Mouse (Mus musculus): ENCODE data around the gene Slc38a2. TPM values are rescaled to one million over a fixed set of nuclear protein-coding genes. Genes with fewer than 3 reads are reported as not detected.

Slc38a2 gene
- total and polyA plus RNA-seq, 3 experiments = 59.3 to 209 (median 149) TPM

DNA sequence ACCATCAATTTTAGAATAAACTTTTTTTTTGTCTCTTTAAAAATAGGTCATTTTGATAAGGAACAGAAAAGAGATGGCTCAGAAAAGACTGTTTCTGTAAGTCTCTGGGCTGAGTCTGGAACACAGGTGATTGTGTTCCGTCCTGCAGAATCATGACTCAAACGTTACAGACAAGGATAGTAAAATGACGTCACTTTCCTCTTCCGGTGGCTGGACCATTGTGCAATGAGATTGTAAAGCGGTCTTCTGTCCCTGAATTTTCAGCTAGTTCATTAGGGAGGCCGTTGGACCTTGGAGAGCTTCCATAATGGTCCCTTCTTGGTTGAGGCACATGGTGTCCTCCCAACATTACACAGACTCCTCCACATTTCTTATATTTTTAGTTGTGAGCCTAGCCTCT is 29.8 kb downstream of the Slc38a2 start:
- no peak overlapping the region for H3K27ac ChIP-seq
- no peak overlapping the region for H3K9ac ChIP-seq (ENCODE audit: low read depth, low read length)
- no peak for DNase-seq
- 43% methylated on average over 6 of the region's 6 CpGs for WGBS
- H3K4me3 ChIP-seq = no peak overlapping the region
- H3K27me3 ChIP-seq (ENCODE audit: control insufficient read depth, insufficient read depth, low read length) = no peaks in the 10 kb centered on the region
- intact Hi-C loops (cut with DNase I) = no loop called here
- no peaks in the 10 kb centered on the region for H3K4me1 ChIP-seq (ENCODE audit: control insufficient read depth, insufficient read depth, low read length)
- no peak for TF ChIP-seq POLR2A (IDR thresholded peaks at IDR 0.05; ENCODE audit: insufficient read depth, low read depth, low read length)
- no peak for TF ChIP-seq EP300 (IDR thresholded peaks at IDR 0.05; ENCODE audit: insufficient read depth, low read depth, low read length)
- TF ChIP-seq CTCF (IDR thresholded peaks at IDR 0.05) = no peak
- H3K36me3 ChIP-seq (ENCODE audit: control insufficient read depth, insufficient read depth, low read length) = no peaks in the 10 kb centered on the region
- no peaks in the 10 kb centered on the region for H3K79me2 ChIP-seq (replicated peaks; ENCODE audit: control insufficient read depth, insufficient read depth, low read length)

DNA sequence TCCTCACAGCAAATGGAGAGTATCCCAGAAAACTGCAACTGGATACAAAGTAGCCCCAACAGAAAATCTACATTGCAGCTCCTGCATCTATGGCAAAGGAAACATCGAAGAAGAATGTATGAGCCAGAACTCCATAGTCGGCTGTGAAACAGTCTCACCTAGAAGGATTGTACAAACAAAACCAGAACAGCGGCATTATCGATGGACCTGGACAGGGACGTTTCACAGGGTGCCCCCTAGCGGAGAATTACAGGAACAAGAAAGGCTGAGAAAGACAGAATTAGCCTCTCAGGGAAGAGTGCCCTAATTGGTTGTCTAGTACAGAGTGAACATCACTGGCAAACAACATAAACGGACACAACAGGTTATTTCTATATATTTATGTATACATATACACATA is 32.9 kb downstream of the Slc38a2 start:
- H3K4me1 ChIP-seq (ENCODE audit: control insufficient read depth, insufficient read depth, low read length) = no peaks in the 10 kb centered on the region
- no peak overlapping the region for H3K27ac ChIP-seq
- TF ChIP-seq POLR2A (IDR thresholded peaks at IDR 0.05; ENCODE audit: insufficient read depth, low read depth, low read length) = no peak
- TF ChIP-seq EP300 (IDR thresholded peaks at IDR 0.05; ENCODE audit: insufficient read depth, low read depth, low read length) = no peak
- peak; percentile 91 for TF ChIP-seq CTCF (IDR thresholded peaks at IDR 0.05)
- H3K4me3 ChIP-seq = peak overlapping the region; percentile 32
- 1% methylated on average over 7 of the region's 7 CpGs for WGBS
- no peaks in the 10 kb centered on the region for H3K79me2 ChIP-seq (replicated peaks; ENCODE audit: control insufficient read depth, insufficient read depth, low read length)
- no peaks in the 10 kb centered on the region for H3K27me3 ChIP-seq (ENCODE audit: control insufficient read depth, insufficient read depth, low read length)
- H3K9ac ChIP-seq (ENCODE audit: low read depth, low read length) = peak overlapping the region; percentile 46; the same call in 1 of the 2 replicates
- peak; percentile 55 to 63 for DNase-seq
- intact Hi-C loops (cut with DNase I) = loop anchor here (1.0 kb wide), 2 partner anchors 123 to 270 kb away; no protein-coding TSS in a partner anchor
- no peaks in the 10 kb centered on the region for H3K36me3 ChIP-seq (ENCODE audit: control insufficient read depth, insufficient read depth, low read length)

DNA sequence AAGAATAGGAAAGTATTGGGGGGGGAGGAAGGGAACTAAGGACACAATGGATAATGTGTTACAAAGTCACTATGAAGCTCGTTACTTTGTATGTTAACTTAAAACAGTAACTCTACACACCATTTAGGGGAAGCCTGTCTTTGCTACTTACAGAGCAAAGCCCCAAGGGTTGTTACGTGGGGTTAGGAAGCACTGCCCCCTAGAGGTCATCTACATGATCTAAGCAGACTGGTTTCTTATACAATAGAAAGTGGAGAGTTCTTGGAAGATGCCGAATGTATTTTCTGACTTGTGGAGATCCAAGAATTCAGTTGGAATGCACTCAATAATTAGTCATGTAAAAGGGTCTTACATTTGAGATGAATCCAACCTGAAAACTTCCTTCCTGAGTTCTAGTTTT is 33.6 kb downstream of the Slc38a2 start:
- peak; percentile 51 to 66 for DNase-seq
- WGBS = 2% methylated on average over 3 of the region's 3 CpGs
- intact Hi-C loops (cut with DNase I) = loop anchor here (1.0 kb wide), 2 partner anchors 123 to 270 kb away; no protein-coding TSS in a partner anchor
- peak overlapping the region; percentile 32; the same call in 1 of the 2 replicates for H3K4me3 ChIP-seq
- H3K79me2 ChIP-seq (replicated peaks; ENCODE audit: control insufficient read depth, insufficient read depth, low read length) = no peaks in the 10 kb centered on the region
- no peaks in the 10 kb centered on the region for H3K36me3 ChIP-seq (ENCODE audit: control insufficient read depth, insufficient read depth, low read length)
- no peak overlapping the region for H3K27ac ChIP-seq
- no peak overlapping the region for H3K9ac ChIP-seq (ENCODE audit: low read depth, low read length)
- TF ChIP-seq CTCF (IDR thresholded peaks at IDR 0.05) (peak; percentile 95), EP300 (IDR thresholded peaks at IDR 0.05; ENCODE audit: insufficient read depth, low read depth, low read length) (no peak)
- no peaks in the 10 kb centered on the region for H3K4me1 ChIP-seq (ENCODE audit: control insufficient read depth, insufficient read depth, low read length)
- H3K27me3 ChIP-seq (ENCODE audit: control insufficient read depth, insufficient read depth, low read length) = no peaks in the 10 kb centered on the region

DNA sequence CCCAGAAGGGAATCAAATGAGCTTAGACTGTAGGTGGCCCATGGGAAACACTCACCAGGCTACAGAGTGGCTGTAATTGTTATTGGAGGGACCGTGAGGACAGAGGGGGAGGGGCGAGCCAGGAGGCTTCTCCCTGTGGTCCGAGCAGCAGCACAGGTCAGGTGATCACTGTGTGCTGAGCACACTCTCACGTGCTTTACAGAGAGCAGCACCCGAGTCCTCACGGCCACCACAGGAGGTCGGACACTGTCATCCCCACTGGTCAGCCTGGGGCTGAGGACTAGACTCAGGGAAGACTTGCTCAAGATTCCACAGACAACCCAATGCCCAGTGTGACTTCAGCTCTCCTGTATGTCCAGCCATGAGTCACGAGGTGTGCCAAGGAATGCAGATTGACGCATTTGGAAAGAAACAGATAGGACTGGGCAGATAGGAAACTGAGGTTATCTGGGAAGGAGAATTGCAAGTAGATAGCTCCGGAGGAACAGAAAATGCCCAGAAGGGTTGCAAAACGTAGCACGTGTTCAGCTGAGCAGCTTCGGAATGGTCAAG is 38.9 kb downstream of the Slc38a2 start:
- no peak for TF ChIP-seq EP300 (IDR thresholded peaks at IDR 0.05; ENCODE audit: insufficient read depth, low read depth, low read length)
- H3K4me1 ChIP-seq (ENCODE audit: control insufficient read depth, insufficient read depth, low read length) = no peaks in the 10 kb centered on the region
- no peak overlapping the region for H3K27ac ChIP-seq
- H3K9ac ChIP-seq (ENCODE audit: low read depth, low read length) = no peak overlapping the region
- no peaks in the 10 kb centered on the region for H3K79me2 ChIP-seq (replicated peaks; ENCODE audit: control insufficient read depth, insufficient read depth, low read length)
- intact Hi-C loops (cut with DNase I) = no loop called here
- WGBS = 21% methylated on average over 13 of the region's 13 CpGs
- no peaks in the 10 kb centered on the region for H3K27me3 ChIP-seq (ENCODE audit: control insufficient read depth, insufficient read depth, low read length)
- H3K4me3 ChIP-seq = no peak overlapping the region
- peak in 1 of 2 experiments; percentile 24 for DNase-seq
- no peaks in the 10 kb centered on the region for H3K36me3 ChIP-seq (ENCODE audit: control insufficient read depth, insufficient read depth, low read length)

GRCm38 (mm10) chr15:96658275-96658602 is 41.3 kb downstream of the Slc38a2 start:
- TF ChIP-seq EP300 (IDR thresholded peaks at IDR 0.05; ENCODE audit: insufficient read depth, low read depth, low read length) = no peak
- TF ChIP-seq POLR2A (IDR thresholded peaks at IDR 0.05; ENCODE audit: insufficient read depth, low read depth, low read length) = no peak
- no peak for TF ChIP-seq CTCF (IDR thresholded peaks at IDR 0.05)
- H3K27ac ChIP-seq = no peak overlapping the region
- H3K36me3 ChIP-seq (ENCODE audit: control insufficient read depth, insufficient read depth, low read length) = no peaks in the 10 kb centered on the region
- H3K4me3 ChIP-seq = no peak overlapping the region
- 60% methylated on average over 14 of the region's 14 CpGs for WGBS
- H3K27me3 ChIP-seq (ENCODE audit: control insufficient read depth, insufficient read depth, low read length) = no peaks in the 10 kb centered on the region
- no peak overlapping the region for H3K9ac ChIP-seq (ENCODE audit: low read depth, low read length)
- intact Hi-C loops (cut with DNase I) = no loop called here
- no peak for DNase-seq
- H3K79me2 ChIP-seq (replicated peaks; ENCODE audit: control insufficient read depth, insufficient read depth, low read length) = no peaks in the 10 kb centered on the region
- H3K4me1 ChIP-seq (ENCODE audit: control insufficient read depth, insufficient read depth, low read length) = peaks cover 1% of the 10 kb centered on the region; the same call in 1 of the 2 replicates

- Histone ChIP-seq H3K79me2 (replicated peaks; ENCODE audit: control insufficient read depth, insufficient read depth, low read length) (no peaks in the 10 kb centered on the region), H3K27ac (no peak overlapping the region), H3K9ac (ENCODE audit: low read depth, low read length) (no peak overlapping the region), H3K4me3 (no peak overlapping the region), H3K27me3 (ENCODE audit: control insufficient read depth, insufficient read depth, low read length) (no peaks in the 10 kb centered on the region), H3K36me3 (ENCODE audit: control insufficient read depth, insufficient read depth, low read length) (no peaks in the 10 kb centered on the region), H3K4me1 (ENCODE audit: control insufficient read depth, insufficient read depth, low read length) (peaks cover 1% of the 10 kb centered on the region; the same call in 1 of the 2 replicates)
- intact Hi-C loops (cut with DNase I) = no loop called here
- TF ChIP-seq CTCF (IDR thresholded peaks at IDR 0.05) (no peak), EP300 (IDR thresholded peaks at IDR 0.05; ENCODE audit: insufficient read depth, low read depth, low read length) (no peak), POLR2A (IDR thresholded peaks at IDR 0.05; ENCODE audit: insufficient read depth, low read depth, low read length) (no peak)
- 59% methylated on average over 17 of the region's 17 CpGs for WGBS
- no peak for DNase-seq
Observed at GRCm38 (mm10) chr15:96657576-96658274, 41.8 kb downstream of the Slc38a2 start.
